Mouse (Mus musculus): ENCODE data around the gene Dcaf1.
A peak's percentile ranks its signal among the peaks of the same experiment; 100 is the strongest.

Dcaf1 gene

GRCm38 (mm10) chr9:106821618-106822380, at the start of gene Dcaf1:
Gene Dcaf1 (plus strand): TSS chr9:106821874.
- DNase-seq = peak; percentile 100

- no peak for DNase-seq
Measured at GRCm38 (mm10) chr9:106776116-106776515, 45.6 kb upstream of the Dcaf1 start.

- DNase-seq = no peak
Measured at GRCm38 (mm10) chr9:106777423-106777822, 44.3 kb upstream of the Dcaf1 start.

GRCm38 (mm10) chr9:106778319-106778718, 43.4 kb upstream of the Dcaf1 start:
- no peak for DNase-seq

DNA sequence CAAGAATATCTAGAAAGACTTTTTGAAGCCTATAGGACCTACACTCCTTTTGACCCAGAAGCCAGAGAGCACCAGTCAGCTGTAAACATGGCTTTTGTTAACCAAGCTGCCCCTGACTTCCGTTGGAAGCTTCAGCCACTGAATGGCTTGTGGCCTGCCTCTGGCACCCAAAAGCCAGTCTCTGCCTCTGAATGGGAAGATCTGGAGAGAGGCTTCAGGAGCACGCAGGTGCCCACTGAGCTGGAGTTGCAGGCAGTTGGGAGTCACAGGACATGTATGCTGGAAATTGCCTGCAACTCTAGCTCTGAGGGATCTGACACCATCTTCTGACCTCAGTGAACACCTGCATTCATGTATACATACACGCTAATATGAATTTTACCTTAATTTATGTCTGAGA, 41.6 kb upstream of the Dcaf1 start:
- DNase-seq = no peak

DNA sequence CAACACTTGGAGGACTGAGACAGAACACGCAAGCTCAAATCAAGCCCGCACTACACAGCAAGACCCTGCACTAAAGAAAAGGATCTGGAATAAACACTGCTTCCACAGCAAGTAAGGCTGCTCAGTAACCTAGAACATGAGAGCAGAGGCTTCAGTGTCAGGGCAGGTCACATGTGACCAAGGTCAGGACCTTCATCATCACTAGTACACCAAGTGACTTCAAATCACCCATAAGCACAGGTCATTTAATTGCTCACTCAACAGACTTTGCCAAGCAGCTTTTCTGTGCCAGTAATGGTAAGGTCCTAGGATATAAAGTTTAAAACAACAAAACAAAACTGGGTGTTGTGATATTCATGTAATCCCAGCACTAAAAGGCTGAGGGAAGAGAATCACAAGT, 38.1 kb upstream of the Dcaf1 start:
- no peak for DNase-seq

- no peak for DNase-seq
Measured at GRCm38 (mm10) chr9:106785206-106785605, 36.5 kb upstream of the Dcaf1 start.

GRCm38 (mm10) chr9:106787979-106788811, 33.5 kb upstream of the Dcaf1 start:
- peak; percentile 39 for DNase-seq

GRCm38 (mm10) chr9:106788812-106789321, 32.8 kb upstream of the Dcaf1 start, which contains the start of gene Rad54l2:
Gene Rad54l2 (minus strand): TSS chr9:106789194.
- peak; percentile 92 for DNase-seq

DNA sequence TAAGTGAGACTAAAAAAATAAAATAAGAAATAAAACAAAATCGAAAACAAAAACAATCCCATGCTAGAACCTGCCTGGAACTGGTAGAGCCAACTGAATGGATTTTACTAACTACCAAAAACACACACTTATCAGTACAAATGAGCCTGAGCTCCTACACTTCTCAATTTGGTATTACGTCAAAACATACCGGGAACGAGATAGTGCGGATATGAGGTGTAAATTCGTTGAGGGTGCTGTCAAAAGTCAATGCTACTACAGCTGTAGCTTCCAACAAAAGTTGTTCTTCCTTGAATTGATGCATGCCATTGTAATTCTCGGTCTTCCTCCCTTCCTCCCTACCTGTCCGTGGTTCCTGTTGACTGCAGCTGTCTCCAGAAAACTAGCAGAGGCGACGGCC, 32.3 kb upstream of the Dcaf1 start:
- DNase-seq = no peak

GRCm38 (mm10) chr9:106790831-106791230, 30.8 kb upstream of the Dcaf1 start:
- no peak for DNase-seq

DNA sequence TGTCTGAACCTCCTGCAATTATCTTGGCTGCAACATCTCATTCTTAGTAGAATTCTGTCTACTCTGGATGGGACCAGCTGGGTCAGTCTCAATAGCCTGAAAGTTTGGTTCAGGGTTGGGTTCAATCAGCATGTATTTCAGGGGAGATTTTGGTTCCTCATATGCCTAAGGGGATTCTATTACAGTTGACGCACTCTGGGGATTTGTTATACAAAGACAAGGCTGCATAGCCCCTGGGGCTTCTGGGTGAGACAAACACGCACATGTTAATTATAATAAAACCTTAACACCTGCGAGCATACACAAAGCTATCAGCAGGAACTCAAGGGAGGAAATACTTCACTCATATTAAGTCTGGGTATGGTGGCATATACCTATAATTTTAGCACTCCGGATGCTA, 15.2 kb upstream of the Dcaf1 start:
- DNase-seq = no peak

DNA sequence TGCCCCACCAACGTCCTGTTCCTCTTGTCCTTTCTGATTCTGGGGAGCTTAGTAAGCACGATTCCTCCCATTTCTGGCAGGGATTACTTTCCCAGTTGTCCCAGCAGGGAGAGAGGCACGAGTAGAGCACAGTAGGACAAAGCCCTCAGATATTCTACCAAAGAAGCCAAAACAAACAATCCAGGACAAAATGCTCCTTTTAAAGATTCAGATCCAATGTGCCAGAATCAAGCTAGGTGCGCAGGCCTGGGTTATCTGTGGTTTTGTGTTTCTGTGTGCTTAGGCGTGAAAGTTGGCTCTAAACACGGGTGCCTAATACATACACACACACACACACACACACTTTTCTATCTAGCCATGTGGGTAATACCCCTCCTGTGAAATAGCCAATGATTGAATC, 3.5 kb upstream of the Dcaf1 start:
- DNase-seq = no peak

GRCm38 (mm10) chr9:106819201-106819600, 2.5 kb upstream of the Dcaf1 start:
- peak; percentile 11 for DNase-seq

DNA sequence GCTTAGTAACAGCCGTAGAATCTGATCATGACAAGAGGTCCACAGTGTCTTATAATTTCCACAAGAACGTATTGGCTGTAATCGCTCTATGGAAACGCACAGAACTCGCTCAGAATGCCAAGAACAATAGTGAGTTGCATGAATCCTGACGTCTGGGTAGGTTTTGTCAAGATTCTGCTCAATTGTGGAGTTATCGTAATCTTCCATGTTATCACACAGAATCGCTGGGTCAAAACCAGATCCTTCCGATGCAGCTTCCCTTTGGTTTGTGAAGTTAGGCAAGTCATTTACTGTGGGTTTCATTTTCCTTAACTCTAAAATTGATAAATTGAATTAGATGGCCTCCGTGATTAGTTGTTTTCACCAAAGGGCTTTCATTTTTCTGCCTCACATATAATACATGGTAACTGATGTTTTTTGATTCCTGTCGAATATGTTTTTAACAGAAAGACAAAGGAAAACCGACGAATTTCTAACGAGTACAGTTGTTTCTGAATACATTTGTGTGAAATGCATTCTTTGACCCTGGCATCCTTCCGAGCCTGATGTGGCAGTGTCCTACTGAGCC, 540 bp upstream of the Dcaf1 start:
- peak; percentile 2 for DNase-seq

DNA sequence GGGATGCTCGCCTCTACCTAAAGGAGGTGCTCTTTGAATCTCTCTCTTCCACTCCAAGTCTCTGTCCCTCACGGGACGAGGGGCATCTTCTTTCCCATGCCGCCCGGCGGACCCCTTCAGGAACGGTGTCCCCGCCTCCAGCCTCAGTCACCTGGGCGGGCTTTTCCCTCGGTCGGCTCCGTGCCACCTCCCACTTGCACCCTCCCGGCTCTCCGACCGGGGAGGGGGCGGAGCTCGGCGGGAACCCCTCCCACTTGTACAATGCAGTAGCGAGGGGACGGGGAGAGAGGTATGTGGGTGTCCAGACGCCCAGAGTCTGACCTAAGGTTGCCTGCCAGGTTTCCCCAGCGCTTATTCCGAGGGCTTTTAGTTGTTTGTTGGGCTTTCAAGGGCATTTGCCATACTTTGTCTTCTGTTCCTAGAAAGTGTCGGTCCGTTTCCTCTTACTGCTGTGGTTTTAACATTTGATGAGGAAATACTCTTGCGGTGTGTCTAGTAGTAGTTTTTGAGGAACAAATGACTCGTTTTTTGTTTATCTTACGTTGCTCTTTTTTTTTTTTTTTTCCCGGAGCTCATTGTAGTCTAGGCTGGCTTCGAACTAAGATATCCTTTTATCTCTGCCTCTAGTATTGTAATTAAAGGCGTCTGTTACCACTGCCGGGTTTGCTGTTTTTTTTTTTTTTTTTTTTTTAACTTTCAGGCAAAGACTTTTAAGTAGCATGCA, 869 bp downstream of the Dcaf1 start:
- peak; percentile 92 for DNase-seq

DNA sequence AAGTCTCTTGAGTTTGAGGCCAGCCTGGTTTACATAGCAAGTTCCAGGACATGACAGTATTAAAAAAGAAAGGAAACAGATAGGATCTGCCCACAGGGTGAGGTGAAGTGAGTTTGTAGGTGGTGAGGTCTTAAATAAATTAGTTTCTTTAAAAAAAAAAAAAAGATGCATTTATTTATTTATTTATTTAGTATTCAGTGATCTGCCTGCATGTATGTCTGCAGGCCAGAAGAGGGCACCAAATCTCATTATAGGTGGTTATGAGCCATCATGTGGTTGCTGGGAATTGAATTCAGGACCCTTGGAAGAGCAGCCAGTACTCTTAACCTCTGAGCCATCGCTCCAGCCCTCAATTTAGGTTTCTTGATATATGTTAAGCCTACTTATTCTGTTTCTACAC, 18.9 kb downstream of the Dcaf1 start:
- DNase-seq = peak; percentile 3

DNA sequence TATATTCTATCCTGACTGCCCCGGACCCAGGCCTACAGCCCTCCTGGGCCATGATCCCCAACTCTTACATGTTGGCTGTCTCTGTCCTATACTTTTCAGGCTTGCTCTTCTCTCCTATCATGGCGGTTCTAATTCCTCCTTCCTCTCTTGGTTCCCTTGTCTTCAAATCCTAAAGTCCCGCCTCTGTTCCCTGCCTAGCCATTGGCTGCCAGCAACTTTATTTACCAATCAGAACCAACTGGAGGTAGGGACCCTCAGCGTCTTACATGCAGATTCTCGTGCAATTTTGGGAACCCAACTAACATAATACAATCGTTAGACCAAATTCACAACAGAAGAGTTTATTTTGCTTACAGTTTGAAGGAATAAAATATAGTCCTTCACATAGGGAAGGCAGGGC, 21.1 kb downstream of the Dcaf1 start:
- no peak for DNase-seq

DNA sequence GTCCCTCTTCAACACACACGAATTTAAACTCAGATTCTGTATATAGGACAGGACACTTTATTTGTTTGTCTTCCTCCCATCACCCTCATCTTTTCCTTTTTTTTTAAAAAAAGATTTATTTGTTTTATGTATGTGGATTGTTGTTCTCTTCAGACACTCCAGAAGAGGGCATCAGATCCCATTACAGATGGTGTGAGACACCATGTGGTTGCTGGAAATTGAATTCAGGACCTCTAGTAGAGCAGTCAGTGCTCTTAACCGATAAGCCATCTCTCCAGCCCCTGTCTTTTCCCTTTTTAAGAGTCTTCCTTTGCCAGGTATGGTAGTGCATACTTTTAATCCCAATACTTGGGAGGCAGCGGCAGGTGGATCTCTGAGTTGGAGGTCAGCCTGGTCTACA, 35.0 kb downstream of the Dcaf1 start:
- DNase-seq = no peak

DNA sequence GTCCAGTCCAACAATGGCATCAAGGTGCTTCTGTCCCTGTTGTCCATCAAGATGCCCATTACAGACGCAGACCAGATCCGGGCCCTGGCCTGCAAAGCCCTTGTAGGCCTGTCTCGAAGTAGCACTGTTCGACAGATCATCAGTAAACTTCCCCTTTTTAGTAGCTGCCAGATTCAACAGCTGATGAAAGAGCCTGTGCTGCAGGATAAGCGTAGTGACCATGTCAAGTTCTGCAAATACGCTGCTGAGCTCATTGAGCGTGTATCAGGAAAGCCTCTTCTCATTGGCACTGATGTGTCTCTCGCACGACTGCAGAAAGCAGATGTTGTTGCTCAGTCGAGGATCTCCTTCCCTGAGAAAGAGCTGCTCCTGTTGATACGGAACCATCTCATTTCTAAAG, 36.4 kb downstream of the Dcaf1 start:
- no peak for DNase-seq

DNA sequence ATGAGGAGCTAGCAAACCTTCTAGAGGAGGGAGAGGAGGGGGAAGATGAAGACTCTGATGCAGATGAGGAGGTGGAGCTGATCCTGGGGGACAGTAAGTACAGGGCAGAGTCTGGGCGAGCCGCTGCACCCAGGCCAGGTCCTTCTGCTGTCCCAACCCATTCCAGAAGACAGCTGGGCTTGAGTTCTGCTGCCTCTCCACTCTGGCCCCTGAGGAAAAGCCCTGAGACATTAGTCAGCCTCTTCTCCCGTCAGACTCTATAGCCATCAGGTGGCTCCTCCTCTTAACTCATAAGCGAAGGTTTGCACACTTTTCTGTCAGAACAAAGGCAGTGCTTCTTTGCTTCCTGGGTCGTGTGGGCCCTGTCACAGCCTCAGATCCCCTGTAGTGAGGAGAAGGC, 52.5 kb downstream of the Dcaf1 start:
- DNase-seq = no peak

GRCm38 (mm10) chr9:106876666-106877065, 55.0 kb downstream of the Dcaf1 start:
- no peak for DNase-seq

GRCm38 (mm10) chr9:106879471-106879870, 57.8 kb downstream of the Dcaf1 start:
- no peak for DNase-seq
